Mouse (Mus musculus) mouse trophoblast stem cell (cell line): ENCODE data around the gene Adarb2.

ENCODE experiments used
- in situ Hi-C, 2 experiments: fragments of 300-500 bp; cut with MseI, MboI; formaldehyde crosslinking; loops; 2 replicates in 1 of 2; 3 replicates in 1 of 2; pipeline ENCODE4 v1.15.1; 2025

The Adarb2 gene

GRCm38 (mm10) chr13:8369868-8370387 lies 167.3 kb downstream of the Adarb2 start:
- in situ Hi-C loops: no loop called here

GRCm38 (mm10) chr13:8388541-8388940 lies 185.9 kb downstream of the Adarb2 start:
- in situ Hi-C loops: no loop called here

- in situ Hi-C loops: no loop called here
Observed at GRCm38 (mm10) chr13:8400265-8401041, 197.8 kb downstream of the Adarb2 start.

DNA sequence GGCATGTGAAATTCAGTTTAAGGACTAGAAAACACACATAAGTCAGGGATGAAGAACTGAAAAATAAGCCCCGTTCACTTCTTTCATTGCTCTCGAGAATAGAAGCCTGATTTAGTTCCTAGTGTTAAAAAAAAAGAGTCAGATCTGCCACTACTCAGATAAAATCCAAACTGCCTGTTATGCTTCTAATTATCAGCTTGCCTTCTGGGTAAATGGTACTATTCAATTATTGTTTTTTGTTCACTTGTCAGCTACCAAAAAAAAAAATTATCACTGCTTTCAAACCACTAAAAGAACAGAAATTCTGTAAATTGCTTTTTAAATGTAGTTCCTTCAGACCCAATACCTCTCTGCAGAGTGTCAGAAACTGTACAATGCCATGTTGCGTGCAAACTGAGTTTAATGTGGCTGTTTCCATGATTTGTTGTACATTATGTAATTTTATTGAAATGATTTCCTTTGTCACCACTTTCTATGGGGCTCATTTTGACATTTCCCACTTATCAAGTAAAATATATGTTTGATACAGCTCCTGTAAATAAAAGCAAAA lies 199.7 kb downstream of the Adarb2 start:
- in situ Hi-C loops: no loop called here

- in situ Hi-C loops: no loop called here
Observed at GRCm38 (mm10) chr13:8406020-8406419, 203.4 kb downstream of the Adarb2 start.

GRCm38 (mm10) chr13:8410353-8411318 lies 208.0 kb downstream of the Adarb2 start:
- in situ Hi-C loops: no loop called here

GRCm38 (mm10) chr13:8424019-8424719 lies 221.5 kb downstream of the Adarb2 start:
- in situ Hi-C loops: no loop called here

DNA sequence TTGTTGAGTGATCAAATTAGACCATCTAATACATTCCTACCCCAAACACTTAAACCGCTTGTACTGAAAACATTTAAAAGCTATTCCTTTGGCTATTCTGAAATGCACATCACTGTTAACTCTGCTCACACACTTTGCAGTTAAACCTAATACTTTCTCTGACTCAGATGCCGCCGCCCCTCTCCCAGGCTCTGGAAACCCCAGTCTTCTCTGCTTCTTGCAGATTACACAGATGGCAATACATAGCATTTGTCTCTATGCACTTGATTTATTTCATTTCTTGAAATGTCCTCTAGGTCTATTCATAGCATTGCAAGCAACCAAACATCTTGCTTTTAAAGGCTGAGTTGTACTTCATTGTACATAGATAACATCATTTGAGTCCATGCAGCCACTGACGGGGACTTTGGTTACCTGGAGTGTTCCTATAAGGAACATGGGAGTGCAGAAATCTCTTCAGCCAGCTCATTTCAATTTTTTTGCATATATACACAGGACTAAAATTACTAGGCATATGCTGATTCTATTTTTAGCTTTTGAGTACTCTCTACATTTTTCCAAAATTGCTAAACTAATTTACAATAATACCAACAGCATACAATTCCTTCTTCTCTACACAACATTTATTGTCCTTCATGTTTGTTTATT lies 236.6 kb downstream of the Adarb2 start:
- in situ Hi-C loops: no loop called here

DNA sequence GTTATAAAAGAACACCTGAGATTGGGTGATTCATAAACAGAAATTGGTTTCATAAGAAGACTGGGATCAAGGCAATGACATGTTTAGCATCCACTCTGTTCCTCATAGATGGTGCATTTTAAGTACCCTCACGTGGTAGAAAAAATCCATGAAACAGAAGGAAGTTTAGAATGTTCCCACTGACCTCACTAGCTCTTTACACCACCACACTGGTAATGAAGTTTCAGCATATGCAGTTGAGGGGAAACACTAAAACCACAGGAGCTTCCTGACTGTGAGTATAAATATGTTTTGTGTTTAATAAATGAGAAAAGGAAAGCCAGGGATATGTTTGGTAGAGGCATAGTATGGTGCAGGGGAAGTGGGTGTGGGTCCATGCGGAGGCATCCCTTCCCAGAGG lies 242.7 kb downstream of the Adarb2 start:
- in situ Hi-C loops: no loop called here

DNA sequence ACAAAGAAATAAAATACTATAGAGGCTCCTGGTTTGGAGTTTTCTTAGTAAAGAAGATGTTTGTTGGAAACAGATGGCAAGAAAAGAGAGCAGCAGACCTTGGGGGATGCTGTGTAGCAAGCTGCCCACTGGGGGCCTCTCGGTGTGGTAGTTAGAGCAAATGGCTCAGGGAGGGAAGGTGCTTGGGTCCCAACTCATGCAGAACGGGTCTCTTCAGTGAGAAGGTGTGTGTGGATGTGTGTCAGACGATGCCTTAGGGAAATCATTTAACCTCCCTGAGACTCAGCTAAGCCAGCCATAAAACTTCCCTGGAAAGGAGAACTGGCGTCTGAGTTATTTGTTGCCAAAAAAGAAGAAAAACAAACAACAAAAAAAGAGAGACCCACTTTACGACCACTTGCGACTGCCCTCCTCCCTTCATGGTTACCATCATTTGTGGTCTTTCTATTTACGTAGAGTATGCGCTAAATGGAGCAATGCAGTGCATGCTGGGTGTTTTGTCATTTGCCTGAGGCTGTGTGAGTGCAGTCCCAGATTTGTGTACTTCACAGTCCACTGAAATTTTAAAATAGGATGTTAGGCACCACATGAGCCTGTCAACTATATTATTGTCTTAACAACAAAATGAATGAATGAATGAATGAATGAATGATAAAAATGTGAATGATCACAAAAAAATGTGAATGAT lies 245.7 kb downstream of the Adarb2 start:
- in situ Hi-C loops: no loop called here

DNA sequence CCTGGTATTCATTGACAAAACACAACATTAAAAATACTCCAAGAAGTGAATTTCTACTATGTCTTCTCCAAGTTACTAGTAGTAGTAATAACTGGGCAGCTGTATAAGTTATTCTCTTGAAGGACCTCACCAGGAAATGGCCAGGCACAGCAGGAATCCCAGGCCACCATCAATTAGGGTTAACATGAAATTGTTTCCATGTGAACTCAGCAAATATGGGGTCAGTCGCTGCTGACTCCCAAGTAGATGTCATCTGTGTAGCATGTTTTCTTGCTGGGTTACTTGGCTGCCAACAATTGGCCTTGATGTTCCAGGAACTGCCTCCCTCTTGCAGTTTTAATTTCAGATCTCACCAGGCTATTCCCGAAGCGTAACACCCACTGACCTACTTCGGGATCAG lies 248.9 kb downstream of the Adarb2 start:
- in situ Hi-C loops: no loop called here

DNA sequence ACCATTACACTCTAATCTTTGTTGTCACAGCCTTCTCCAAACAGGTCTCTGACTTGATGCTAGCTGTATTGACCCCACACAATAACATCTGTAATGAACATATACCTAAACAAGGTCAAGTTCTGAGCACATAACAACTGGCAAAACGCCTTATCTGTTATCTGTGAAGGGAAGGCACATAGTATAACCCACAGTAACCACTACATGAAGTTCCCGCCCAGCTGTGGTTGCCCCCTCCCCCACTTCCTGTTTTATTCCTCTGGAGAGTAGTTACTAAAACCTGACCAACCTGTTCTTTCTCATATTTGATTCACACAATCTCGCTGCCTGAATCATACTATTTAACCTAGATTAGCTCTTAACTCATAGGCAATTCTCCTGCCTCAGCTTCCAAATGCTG lies 254.2 kb downstream of the Adarb2 start:
- in situ Hi-C loops: no loop called here

GRCm38 (mm10) chr13:8457831-8458230 lies 255.2 kb downstream of the Adarb2 start:
- in situ Hi-C loops: no loop called here

GRCm38 (mm10) chr13:8467591-8468366 lies 265.1 kb downstream of the Adarb2 start:
- in situ Hi-C loops: no loop called here

DNA sequence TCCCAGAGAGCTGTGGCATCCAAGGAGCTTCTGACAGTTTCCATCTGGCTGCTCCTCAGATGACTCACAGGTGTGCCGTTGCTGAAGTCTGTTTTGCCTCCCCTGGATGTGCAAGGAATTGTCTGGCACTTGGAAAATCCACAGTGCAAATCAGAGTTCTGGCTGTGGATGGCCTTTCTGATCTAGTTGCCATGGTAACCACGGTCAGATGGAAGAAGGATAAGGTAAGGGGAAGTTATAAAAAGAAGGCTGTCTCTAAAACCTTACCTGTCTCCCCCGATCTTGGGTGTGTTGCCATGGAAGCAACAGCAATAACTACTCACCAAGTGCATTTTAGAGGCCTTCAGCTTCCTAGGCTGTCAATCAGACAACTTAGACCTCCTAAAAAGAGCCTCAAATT lies 273.6 kb downstream of the Adarb2 start:
- in situ Hi-C loops: no loop called here

GRCm38 (mm10) chr13:8478731-8479130 lies 276.1 kb downstream of the Adarb2 start:
- in situ Hi-C loops: no loop called here

DNA sequence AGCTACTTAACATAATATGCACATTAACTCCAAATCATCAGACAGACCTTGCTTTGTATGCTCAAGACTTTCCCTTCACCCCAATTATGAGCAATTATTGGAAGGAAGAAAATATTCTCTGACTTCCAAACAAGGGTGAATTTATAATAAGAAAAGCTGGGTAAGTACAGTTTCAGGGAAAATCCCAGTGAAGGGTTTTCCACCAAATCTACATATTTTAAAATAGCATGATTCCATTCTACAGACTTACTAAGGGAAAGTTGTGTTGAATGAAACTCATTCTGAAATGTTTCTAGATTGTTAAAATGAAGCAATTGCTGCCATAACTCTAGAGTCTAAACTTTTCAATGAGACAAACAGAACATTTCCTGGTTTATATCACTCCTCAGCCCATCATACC lies 277.3 kb downstream of the Adarb2 start:
- in situ Hi-C loops: no loop called here

- in situ Hi-C loops: no loop called here
Observed at GRCm38 (mm10) chr13:8481347-8481746, 278.7 kb downstream of the Adarb2 start.

DNA sequence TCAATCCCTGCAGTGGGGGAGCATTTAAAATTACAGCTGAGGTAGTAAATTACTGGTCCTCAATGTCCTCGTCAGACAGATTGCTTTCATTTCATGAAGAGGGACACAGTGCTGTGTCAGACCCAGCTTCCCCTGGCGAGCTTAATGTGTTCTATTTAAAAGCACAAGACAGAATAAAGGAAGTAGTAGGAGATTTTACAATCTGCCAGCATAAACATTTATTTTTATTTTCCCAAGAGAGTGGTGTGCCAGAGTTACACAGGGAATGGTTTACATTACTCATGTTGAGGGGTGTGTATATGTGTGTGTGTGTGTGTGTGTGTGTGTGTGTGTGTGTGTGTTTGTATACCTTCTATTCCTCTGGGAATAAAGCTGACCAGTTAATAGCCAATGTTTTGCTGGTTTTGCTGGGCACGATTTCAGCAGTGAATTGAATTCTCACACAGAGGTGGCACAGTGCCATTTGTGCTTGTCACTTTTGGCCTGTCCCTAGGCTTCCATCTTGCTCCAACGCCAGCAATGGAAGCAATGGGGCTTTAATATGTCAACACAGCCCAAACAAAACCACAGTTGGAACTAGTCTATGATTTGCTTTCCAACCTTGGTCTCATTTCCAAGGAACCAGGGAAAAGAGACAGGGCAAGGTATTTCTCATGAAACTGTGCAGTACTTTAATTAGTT lies 282.1 kb downstream of the Adarb2 start:
- in situ Hi-C loops: no loop called here
